Mouse (Mus musculus): ENCODE measurements around the gene Vps37c.
A peak's percentile ranks its signal among the peaks of the same experiment; 100 is the strongest.

Vps37c gene

DNA sequence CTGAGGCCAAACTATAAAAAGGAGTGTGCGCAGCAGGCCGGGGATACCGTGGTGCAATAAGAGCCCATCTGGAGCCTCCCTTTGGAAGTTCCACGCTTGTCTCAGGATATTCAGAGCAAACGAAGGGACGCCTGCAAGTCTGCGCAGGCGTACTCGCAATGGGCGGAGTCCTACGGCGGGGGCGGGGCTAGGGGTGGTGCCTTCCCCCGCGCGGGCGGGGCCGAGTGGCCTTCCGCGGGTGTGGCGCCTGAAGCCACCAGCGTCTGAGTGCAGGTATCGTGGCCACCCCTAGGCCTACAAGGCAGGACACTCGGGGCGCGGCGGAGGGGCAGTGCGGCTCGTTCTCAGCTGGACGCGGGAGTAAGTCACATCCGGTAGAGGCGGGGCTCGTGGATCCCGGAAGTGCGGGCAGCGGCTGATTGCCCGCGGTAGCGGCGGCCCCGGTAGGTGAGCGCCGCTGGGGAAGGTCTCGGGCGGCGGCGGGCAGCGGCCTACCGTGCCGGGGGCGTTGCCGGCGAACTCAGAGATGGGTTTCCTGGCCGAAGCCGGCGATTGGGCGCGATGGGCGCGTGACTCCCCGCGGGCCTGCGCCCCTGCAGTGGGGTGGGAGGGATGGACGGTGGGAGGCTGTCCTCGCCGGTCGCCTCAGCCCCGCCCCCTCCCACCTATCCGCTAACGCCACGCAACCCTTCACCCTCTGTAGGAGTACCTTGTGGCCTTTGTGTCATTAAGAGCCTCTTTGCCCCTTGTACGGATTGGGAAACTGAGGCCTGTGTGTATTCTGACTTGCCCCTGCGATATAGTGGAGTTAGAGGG, at the start of gene Vps37c:
Gene Vps37c (plus strand): TSS at position 199 of the 816 bp plus-strand sequence.
- peak; percentile 92 for DNase-seq (ENCODE audit: low read depth, low spot score)

DNA sequence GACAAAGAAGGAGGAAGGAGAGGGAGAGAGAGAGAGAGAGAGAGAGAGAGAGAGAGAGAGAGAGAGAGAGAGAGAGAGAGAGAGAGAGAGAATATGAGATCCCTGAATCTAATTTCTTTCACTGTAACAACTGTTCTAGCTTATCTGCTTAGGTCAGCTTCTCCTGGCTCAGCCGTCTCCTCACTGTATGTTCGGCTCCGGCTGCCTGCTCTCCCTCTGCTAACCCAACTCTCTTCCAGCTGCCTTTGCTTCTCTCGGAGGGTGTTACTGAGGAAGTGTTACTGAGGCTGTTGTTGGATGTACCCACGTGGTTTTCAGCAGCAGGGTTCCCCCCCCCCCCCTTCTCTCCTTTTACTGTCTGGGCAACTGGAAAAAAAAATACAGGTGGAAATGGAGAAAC, 48.5 kb upstream of the Vps37c start:
- DNase-seq (ENCODE audit: low read depth, low spot score), result no peak

DNA sequence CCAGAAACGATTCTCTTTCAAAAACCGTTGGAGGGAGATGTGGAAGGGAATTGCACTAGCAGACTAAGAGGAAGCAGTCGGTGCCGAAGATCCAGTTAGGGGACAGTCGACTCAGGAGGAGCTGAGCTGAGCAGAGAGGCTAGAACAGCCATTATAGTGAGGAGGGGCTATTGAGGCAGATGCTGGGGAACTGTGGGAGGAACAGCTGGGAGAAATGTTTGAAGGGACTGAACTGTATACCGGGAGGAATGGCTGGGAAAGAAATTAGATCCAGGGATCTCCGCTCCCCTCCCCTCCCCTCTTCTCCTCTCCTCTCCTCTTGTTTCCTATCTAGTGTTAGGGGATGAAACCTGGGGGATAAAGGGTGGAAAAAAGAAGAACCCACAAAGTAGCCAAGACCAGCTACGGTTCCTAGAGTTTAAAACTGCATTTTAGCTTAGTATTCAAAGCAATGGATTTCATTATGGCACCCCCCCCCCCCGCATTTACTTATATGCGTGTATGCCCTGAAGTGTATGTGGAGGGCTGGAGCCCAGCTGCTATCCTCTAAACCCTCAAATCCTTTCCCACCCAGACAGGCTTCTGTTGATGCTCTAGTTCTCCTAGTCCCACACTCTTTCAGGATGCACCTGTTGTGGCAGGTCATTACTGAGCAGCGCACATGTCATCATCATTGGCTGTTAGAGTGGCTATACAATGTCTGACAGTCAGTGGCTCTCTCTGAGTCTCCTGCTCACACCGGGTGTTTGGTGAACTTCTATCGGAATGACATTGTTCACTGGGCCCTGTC, 47.8 kb upstream of the Vps37c start:
- DNase-seq (ENCODE audit: low read depth, low spot score), result no peak

- no peak for DNase-seq (ENCODE audit: low read depth, low spot score)
Measured at GRCm38 (mm10) chr19:10645616-10646015, 42.9 kb upstream of the Vps37c start.

DNA sequence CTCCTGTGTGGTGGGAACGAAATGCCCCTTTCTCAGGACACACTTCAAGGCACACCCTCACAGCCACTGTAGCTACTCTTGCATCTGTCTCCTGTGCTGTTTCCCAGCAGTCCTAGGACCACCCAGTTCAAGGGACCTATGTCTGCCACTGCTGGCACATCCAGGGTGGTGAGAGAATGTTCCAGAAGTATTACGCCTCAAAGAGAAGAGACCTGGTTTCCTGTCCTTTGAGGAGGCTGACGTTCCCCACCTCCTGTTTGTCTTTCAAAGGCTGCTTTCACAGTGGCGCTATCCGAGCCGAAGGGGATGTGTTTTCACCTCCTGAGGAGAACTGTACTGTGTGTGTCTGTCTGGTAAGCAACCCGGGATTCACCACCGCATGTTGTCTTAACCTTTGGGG, 40.4 kb upstream of the Vps37c start:
- no peak for DNase-seq (ENCODE audit: low read depth, low spot score)

- DNase-seq (ENCODE audit: low read depth, low spot score), result no peak
Measured at GRCm38 (mm10) chr19:10656058-10656457, 32.5 kb upstream of the Vps37c start.

DNA sequence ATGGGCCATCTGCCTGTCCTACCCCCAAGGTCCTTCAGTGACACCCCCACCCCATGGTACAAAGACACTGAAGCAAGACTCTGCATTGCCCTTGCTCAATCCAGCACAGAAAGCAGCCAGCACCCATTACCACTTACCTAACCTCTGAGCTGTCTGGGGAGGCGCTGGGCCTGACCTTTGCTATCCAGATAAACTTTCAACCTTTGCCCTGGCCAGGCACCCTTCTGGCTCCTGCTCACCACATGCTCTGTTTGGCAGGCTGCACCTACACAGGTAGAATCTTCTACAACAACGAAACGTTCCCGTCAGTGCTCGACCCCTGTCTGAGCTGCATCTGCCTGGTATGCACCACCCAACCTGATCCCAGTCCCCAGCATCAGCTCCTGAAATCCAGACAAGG, 30.8 kb upstream of the Vps37c start:
- no peak for DNase-seq (ENCODE audit: low read depth, low spot score)

DNA sequence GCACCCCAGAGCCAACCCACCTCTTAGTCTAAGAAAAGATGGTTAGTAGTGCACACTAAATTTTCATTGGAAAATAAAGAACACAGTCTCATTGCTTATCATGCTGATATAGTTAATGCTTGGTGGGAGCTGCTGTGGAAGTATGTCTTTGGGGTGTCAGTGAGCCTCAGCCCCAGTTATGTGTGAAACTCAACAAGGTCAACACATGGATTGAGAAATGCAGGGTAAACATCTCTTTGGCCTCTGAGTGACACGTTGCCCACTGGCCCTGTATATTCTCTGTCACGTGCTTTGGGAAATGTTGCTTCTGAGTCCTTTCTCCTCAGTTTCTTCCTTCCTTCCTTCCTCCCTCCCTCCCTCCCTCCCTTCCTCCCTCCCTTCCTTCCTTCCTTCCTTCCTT, 30.1 kb upstream of the Vps37c start:
- no peak for DNase-seq (ENCODE audit: low read depth, low spot score)

DNA sequence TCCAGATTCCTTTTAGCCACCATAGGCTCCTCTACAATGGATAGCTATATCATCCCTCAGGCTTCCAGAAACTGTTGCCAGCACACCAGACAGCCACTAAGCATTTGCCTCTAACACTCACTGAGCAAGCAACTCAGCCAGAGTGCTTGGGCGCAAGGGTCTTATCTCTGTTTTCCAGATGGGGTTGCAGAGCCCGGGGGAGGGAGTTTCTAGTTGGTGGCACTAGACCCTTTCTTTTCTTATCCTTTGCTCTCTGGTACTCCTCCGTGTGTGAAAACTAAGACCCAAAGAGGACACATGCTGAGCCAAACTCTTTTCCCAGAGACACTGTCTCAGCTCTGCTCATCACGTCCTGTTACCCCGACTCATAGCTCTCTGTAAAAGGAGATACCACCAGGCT, 27.2 kb upstream of the Vps37c start:
- DNase-seq (ENCODE audit: low read depth, low spot score), result no peak

GRCm38 (mm10) chr19:10661919-10662318, 26.6 kb upstream of the Vps37c start:
- no peak for DNase-seq (ENCODE audit: low read depth, low spot score)

GRCm38 (mm10) chr19:10662665-10663064, 25.9 kb upstream of the Vps37c start:
- DNase-seq (ENCODE audit: low read depth, low spot score), result no peak

DNA sequence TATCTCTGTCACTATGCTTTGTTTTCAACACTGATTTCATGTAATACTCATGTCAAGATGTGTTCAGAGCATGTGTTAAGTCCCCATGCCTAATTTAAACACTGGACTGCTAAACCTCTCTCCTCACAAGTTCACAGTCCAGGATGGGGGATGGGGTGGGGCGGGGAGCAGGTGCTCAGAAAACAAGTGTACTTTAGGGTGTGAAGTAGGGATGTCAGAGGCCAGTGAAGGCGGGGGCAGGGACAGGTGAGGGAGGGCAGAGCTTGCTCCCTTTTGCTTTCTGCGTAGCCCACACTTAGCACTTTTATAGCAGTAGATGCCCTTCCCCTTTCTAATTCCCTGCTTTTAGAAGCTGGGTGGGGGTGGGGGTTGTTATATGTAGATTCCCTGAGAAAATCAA, 23.4 kb upstream of the Vps37c start:
- no peak for DNase-seq (ENCODE audit: low read depth, low spot score)

DNA sequence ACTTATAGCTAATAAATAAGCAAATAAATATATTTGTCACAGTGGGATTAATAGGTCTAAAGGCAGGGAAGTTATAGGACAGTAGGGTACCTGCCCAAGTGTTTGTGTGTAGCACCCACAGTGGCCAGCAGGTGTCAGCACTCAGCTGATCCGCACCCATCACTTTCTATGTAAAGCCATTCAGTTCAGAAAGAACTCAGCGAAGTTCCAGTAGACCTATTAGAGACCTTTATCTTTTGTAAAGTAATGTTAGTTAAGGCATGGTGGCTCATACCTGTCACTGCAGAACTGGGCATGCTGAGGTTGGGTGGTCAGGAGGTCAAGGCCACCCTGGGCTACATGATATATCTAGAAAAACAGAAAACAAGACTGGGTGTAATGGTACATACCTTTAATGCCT, 23.0 kb upstream of the Vps37c start:
- peak; percentile 60 for DNase-seq (ENCODE audit: low read depth, low spot score)

GRCm38 (mm10) chr19:10671319-10671718, 17.2 kb upstream of the Vps37c start:
- no peak for DNase-seq (ENCODE audit: low read depth, low spot score)

GRCm38 (mm10) chr19:10671854-10672417, 16.6 kb upstream of the Vps37c start:
- DNase-seq (ENCODE audit: low read depth, low spot score), result no peak

DNA sequence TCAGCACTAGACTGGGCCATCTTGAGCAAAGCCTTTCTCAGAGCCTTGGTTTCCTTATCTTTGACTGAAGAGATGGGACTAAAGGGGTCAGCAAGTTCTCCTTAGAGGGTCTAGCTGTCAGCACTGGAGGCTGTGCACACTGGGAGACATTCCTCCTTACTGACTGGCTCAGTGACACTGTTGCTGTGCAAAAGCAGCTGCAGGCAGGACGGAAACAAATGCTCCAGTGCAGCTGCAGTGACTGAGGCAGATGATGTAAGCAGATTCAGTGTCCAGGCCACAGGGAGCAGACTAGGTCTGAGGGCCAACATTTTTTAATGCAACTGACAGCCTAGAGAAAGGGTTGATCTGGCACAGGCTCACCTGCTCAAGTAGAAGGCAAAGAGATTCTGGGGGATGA, 15.3 kb upstream of the Vps37c start:
- no peak for DNase-seq (ENCODE audit: low read depth, low spot score)

DNA sequence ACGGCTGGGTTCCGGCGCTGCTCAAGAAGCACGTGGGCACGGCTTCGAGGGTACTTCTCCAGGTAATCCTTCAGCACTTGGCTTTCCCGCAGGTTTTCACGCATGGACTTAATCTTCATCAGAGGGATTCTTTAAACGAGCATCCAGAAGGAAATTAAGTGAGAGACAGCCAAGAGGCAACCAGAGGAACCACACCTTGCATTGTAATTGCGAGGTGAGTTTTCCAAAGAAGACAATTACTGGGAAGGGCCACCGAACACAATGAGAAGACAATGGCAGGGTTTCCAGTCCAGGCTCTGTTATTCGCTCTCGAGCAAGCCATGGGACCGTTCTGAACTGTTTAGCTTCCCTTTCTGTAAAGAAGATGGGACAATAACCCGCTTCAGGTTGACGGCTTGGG, 11.9 kb upstream of the Vps37c start:
- no peak for DNase-seq (ENCODE audit: low read depth, low spot score)

DNA sequence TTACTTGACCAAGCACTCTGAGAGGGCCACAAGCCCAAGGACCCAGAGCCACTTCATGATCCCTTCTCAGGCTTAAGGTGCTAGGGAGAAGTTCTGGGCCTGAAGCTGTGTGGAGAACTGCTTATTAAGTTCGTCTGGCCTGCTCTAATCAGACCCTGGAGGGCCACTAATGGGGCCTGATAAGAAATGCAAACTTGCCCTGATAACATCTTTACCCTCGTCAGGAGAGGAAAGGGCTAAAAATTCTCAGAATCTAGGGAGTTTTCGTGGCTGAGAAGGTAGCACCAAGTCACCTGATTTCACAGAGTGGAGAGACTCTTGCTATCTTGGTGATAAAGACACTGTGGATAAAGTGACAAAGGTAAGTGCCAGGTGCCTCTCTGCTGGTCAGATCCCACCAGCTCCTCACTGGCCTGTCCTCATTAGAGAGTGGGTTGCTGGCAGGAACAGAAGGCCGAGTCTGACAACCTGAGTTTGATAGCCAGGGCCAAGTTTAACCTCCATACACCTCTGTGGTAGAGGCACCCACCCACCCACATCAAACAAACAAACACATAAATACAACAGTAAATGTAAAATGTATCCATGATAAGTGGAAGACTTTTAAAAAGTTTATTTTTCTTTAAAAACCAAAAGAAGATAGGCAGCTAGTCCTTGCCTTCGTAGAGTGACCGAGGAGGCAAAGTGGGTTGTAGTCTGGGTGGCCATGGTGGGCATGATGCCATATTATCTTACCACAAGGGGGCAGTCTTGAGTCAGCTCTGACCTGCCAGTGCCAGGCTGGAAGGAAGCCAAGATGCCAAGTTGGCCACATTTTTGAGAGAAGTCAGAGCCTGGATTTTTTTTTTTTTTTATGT, 10.4 kb upstream of the Vps37c start, which contains the start of gene Pga5:
Gene Pga5 (minus strand): TSS at position 157 of the 857 bp plus-strand sequence.
- peak; percentile 75 for DNase-seq (ENCODE audit: low read depth, low spot score)

DNA sequence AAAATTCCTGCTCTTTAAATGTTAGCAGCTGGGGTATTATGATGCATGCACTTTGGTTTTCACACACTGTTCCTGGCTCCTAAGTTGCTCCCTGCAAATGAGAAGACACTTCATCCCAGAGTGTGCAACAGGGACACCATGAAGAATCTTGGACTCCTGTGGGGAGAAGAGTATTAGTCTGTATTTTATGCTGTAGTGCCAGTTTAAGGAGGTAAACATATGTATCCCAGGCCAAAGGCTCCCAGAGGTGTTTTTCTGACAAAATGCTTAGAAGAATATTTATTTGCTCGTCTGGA, 9.8 kb upstream of the Vps37c start:
- DNase-seq (ENCODE audit: low read depth, low spot score), result no peak

- DNase-seq (ENCODE audit: low read depth, low spot score), result no peak
Measured at GRCm38 (mm10) chr19:10681571-10681970, 7.0 kb upstream of the Vps37c start.

- DNase-seq (ENCODE audit: low read depth, low spot score), result no peak
Measured at GRCm38 (mm10) chr19:10685081-10685480, 3.5 kb upstream of the Vps37c start.

DNA sequence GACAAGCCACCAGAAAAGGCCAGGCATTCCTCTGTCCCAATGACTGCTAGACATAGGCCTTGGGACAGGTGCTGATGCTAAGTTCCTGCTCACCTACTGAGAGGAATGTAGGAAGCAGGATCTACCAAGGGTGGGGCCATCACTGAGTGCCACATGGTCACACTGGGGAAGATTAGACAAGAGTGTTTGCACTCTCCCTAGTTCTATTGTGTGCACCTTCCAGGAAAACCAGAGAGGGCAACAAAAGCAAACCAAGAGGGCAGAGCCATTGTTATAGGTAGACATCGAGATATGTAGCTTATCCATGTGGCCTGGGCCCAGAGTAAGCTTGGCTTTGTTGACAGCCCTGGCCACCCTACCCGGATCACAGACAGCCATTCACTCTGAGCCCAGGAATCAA, 2.8 kb upstream of the Vps37c start:
- DNase-seq (ENCODE audit: low read depth, low spot score), result no peak
